Mouse (Mus musculus): ENCODE results near the gene Vamp9. TPM values are rescaled to one million over a fixed set of nuclear protein-coding genes. Genes with fewer than 3 reads are reported as not detected.

Vamp9 gene
- total and polyA plus RNA-seq, 3 experiments = not detected

- Histone ChIP-seq H3K36me3 (replicated peaks) (peaks cover 55% of the 10 kb centered on the region), H3K4me3 (ENCODE audit: low read depth, low read length) (no peak overlapping the region), H3K9me3 (replicated peaks) (no peaks in the 10 kb centered on the region), H3K27me3 (ENCODE audit: insufficient read depth, low read length) (no peaks in the 10 kb centered on the region), H3K4me1 (ENCODE audit: insufficient read depth, low read depth, low read length) (peaks cover 14% of the 10 kb centered on the region)
- ATAC-seq (ENCODE audit: extremely low read depth, insufficient number of reproducible peaks, low FRiP score, poor library complexity, severe bottlenecking) (no peak), DNase-seq (ENCODE audit: low spot score) (no peak)
- no peak for TF ChIP-seq GATA1 (IDR thresholded peaks at IDR 0.05; ENCODE audit: borderline replicate concordance, low read length)
- 0 out of 2 replicates have a peak, but pooled peaks have one; percentile 51 for TF ChIP-seq POLR2AphosphoS5 (IDR thresholded peaks at IDR 0.05; ENCODE audit: insufficient replicate concordance, low read depth, low read length)
Measured at GRCm38 (mm10) chr5:99958666-99959065, 52.6 kb downstream of the Vamp9 start.

DNA sequence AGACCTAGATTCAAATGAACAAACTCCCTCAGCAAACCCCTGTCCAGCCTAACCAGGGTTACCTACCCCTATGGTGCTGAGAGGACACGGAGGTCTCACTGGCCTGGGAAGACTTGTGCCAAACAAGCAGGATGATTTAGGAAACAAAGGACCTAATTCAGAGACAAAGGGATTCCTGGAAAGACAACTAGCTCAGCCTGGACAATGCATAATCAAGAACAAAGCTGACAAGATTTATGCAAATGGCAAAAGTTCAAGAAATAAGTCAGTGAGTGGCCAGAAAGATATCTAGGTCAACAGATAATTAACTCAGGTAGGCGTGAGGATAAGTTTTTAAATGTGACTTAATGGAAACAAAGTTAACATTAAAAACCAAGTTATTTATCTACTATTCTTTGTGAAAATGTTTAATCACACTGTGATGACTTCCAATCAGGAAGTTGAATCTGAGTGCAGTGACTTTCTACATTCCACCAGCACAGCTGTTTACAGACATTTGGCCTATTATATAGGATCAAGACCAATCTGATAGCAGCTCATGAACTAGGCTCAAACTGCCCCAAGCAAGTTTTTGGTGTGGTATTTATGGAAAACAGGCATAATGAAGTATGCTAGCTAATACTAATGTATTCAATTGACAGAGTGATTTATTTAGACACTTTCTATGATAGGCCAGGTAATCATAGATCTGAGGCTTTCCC, 53.3 kb downstream of the Vamp9 start:
- no peak for TF ChIP-seq GATA1 (IDR thresholded peaks at IDR 0.05; ENCODE audit: borderline replicate concordance, low read length)
- TF ChIP-seq TAL1 (conservative IDR thresholded peaks at IDR 0.05; ENCODE audit: low read depth, low read length) = no peak
- TF ChIP-seq POLR2AphosphoS5 (IDR thresholded peaks at IDR 0.05; ENCODE audit: insufficient replicate concordance, low read depth, low read length) = no peak; the same call in 1 of the 2 replicates
- no peak for TF ChIP-seq CTCF (IDR thresholded peaks at IDR 0.05; ENCODE audit: low read depth, low read length)
- TF ChIP-seq GATA2 (IDR thresholded peaks at IDR 0.05; ENCODE audit: borderline replicate concordance, low read depth, low read length) = no peak
- ATAC-seq (ENCODE audit: extremely low read depth, insufficient number of reproducible peaks, low FRiP score, poor library complexity, severe bottlenecking) = no peak
- no peak for DNase-seq (ENCODE audit: low spot score)
- Histone ChIP-seq H3K9me3 (replicated peaks) (no peaks in the 10 kb centered on the region), H3K4me3 (ENCODE audit: low read depth, low read length) (no peak overlapping the region), H3K27me3 (ENCODE audit: insufficient read depth, low read length) (no peaks in the 10 kb centered on the region), H3K36me3 (replicated peaks) (peaks cover 58% of the 10 kb centered on the region), H3K4me1 (ENCODE audit: insufficient read depth, low read depth, low read length) (peaks cover 14% of the 10 kb centered on the region)

- TF ChIP-seq POLR2AphosphoS5 (IDR thresholded peaks at IDR 0.05; ENCODE audit: insufficient replicate concordance, low read depth, low read length) (no peak), GATA1 (IDR thresholded peaks at IDR 0.05; ENCODE audit: borderline replicate concordance, low read length) (no peak), TAL1 (conservative IDR thresholded peaks at IDR 0.05; ENCODE audit: low read depth, low read length) (no peak), CTCF (IDR thresholded peaks at IDR 0.05; ENCODE audit: low read depth, low read length) (no peak), GATA2 (IDR thresholded peaks at IDR 0.05; ENCODE audit: borderline replicate concordance, low read depth, low read length) (no peak)
- peak; percentile 18; the same call in 1 of the 2 replicates for ATAC-seq (ENCODE audit: extremely low read depth, insufficient number of reproducible peaks, low FRiP score, poor library complexity, severe bottlenecking)
- Histone ChIP-seq H3K27me3 (ENCODE audit: insufficient read depth, low read length) (no peaks in the 10 kb centered on the region), H3K9me3 (replicated peaks) (no peaks in the 10 kb centered on the region), H3K4me1 (ENCODE audit: insufficient read depth, low read depth, low read length) (peaks cover 14% of the 10 kb centered on the region), H3K4me3 (ENCODE audit: low read depth, low read length) (no peak overlapping the region), H3K36me3 (replicated peaks) (peaks cover 62% of the 10 kb centered on the region)
- DNase-seq (ENCODE audit: low spot score) = no peak
Measured at GRCm38 (mm10) chr5:99959960-99960359, 53.9 kb downstream of the Vamp9 start.

GRCm38 (mm10) chr5:99973941-99974340, 67.9 kb downstream of the Vamp9 start:
- H3K9me3 ChIP-seq (replicated peaks) = no peaks in the 10 kb centered on the region
- ATAC-seq (ENCODE audit: extremely low read depth, insufficient number of reproducible peaks, low FRiP score, poor library complexity, severe bottlenecking) = peak; percentile 51
- no peak for TF ChIP-seq CTCF (IDR thresholded peaks at IDR 0.05; ENCODE audit: low read depth, low read length)
- no peak for TF ChIP-seq POLR2AphosphoS5 (IDR thresholded peaks at IDR 0.05; ENCODE audit: insufficient replicate concordance, low read depth, low read length)
- no peak for TF ChIP-seq GATA1 (IDR thresholded peaks at IDR 0.05; ENCODE audit: borderline replicate concordance, low read length)
- no peak for TF ChIP-seq GATA2 (IDR thresholded peaks at IDR 0.05; ENCODE audit: borderline replicate concordance, low read depth, low read length)
- TF ChIP-seq TAL1 (conservative IDR thresholded peaks at IDR 0.05; ENCODE audit: low read depth, low read length) = no peak
- peak overlapping the region; percentile 30; the same call in 1 of the 2 replicates for H3K4me3 ChIP-seq (ENCODE audit: low read depth, low read length)
- no peaks in the 10 kb centered on the region for H3K27me3 ChIP-seq (ENCODE audit: insufficient read depth, low read length)
- peaks cover 37% of the 10 kb centered on the region for H3K4me1 ChIP-seq (ENCODE audit: insufficient read depth, low read depth, low read length)
- no peak for DNase-seq (ENCODE audit: low spot score)
- H3K36me3 ChIP-seq (replicated peaks) = peaks cover 45% of the 10 kb centered on the region

- Histone ChIP-seq H3K36me3 (replicated peaks) (peaks cover 38% of the 10 kb centered on the region), H3K27me3 (ENCODE audit: insufficient read depth, low read length) (no peaks in the 10 kb centered on the region), H3K4me1 (ENCODE audit: insufficient read depth, low read depth, low read length) (peaks cover 34% of the 10 kb centered on the region), H3K4me3 (ENCODE audit: low read depth, low read length) (peak overlapping the region; percentile 60; the same call in 1 of the 2 replicates), H3K9me3 (replicated peaks) (no peaks in the 10 kb centered on the region)
- ATAC-seq (ENCODE audit: extremely low read depth, insufficient number of reproducible peaks, low FRiP score, poor library complexity, severe bottlenecking) = no peak
- DNase-seq (ENCODE audit: low spot score) = no peak
- no peak for TF ChIP-seq TAL1 (conservative IDR thresholded peaks at IDR 0.05; ENCODE audit: low read depth, low read length)
- TF ChIP-seq CTCF (IDR thresholded peaks at IDR 0.05; ENCODE audit: low read depth, low read length) = no peak
- TF ChIP-seq GATA1 (IDR thresholded peaks at IDR 0.05; ENCODE audit: borderline replicate concordance, low read length) = no peak
- TF ChIP-seq GATA2 (IDR thresholded peaks at IDR 0.05; ENCODE audit: borderline replicate concordance, low read depth, low read length) = no peak
- no peak for TF ChIP-seq POLR2AphosphoS5 (IDR thresholded peaks at IDR 0.05; ENCODE audit: insufficient replicate concordance, low read depth, low read length)
Measured at GRCm38 (mm10) chr5:99975061-99975460, 69.0 kb downstream of the Vamp9 start.

GRCm38 (mm10) chr5:99975776-99976175, 69.7 kb downstream of the Vamp9 start:
- ATAC-seq (ENCODE audit: extremely low read depth, insufficient number of reproducible peaks, low FRiP score, poor library complexity, severe bottlenecking) (no peak), DNase-seq (ENCODE audit: low spot score) (no peak)
- Histone ChIP-seq H3K9me3 (replicated peaks) (no peaks in the 10 kb centered on the region), H3K27me3 (ENCODE audit: insufficient read depth, low read length) (no peaks in the 10 kb centered on the region), H3K4me3 (ENCODE audit: low read depth, low read length) (peak overlapping the region; percentile 89), H3K36me3 (replicated peaks) (peaks cover 34% of the 10 kb centered on the region), H3K4me1 (ENCODE audit: insufficient read depth, low read depth, low read length) (peaks cover 32% of the 10 kb centered on the region)
- TF ChIP-seq CTCF (IDR thresholded peaks at IDR 0.05; ENCODE audit: low read depth, low read length) = no peak
- no peak for TF ChIP-seq GATA2 (IDR thresholded peaks at IDR 0.05; ENCODE audit: borderline replicate concordance, low read depth, low read length)
